ENCODE assay signal across 8 mouse cellular contexts in the genomic region with DNA sequence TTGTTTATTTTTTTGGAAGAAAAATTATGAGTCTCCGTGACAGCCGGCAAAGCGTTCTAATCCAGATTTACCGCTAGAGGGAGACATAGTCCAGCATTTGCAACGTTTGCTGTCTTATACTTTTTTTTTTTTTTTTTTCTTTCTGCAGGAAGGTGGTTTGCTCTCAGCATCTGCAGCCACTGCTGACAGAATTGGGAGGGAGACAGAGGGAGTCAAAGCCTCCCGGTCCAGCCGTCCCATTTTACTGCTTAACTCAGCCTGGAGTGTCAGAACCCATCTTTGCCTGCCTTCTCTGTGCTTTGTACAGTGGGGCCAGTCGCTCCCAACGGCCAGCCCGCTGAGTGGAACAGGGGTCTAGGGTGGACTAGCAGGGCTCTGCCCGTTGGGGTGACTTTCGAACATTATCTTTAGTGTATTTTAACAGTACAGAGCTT. TPM values are rescaled to one million over a fixed set of nuclear protein-coding genes. Genes with fewer than 3 reads are reported as not detected.
DNase-seq lines count a peak whose midpoint lies in the region; ATAC-seq and TF ChIP-seq lines count a peak whose summit lies in the region.

A gene (plus strand): TSS at position 121 of the 434 bp plus-strand sequence.

- DNase-seq in CD4-positive helper T cell, adult 2 months (ENCODE audit: low read depth, low spot score) = peak; percentile 52
- peak; percentile 60 for DNase-seq in adrenal gland, postnatal 14 days
- DNase-seq in kidney, postnatal 0 days (ENCODE audit: low spot score) = peak; percentile 87
- peak in 2 of 3 experiments; percentile 31 to 37 for DNase-seq in liver, embryonic 14.5 days (ENCODE audit: low read depth in 3 of 3, low spot score in 3 of 3)
- DNase-seq in thymus, postnatal 14 days = peak; percentile 41

- H3K4me2 ChIP-seq in embryonic facial prominence, embryonic 12.5 days (replicated peaks) = peak within 1 kb of the TSS; percentile 96
- H3K4me2 ChIP-seq in heart, embryonic 13.5 days = peak within 1 kb of the TSS; percentile 99
- peak within 1 kb of the TSS; percentile 98 for H3K4me2 ChIP-seq in kidney, postnatal 0 days (ENCODE audit: low read length)
- H3K4me2 ChIP-seq in liver, embryonic 14.5 days (ENCODE audit: low read depth) = peak within 1 kb of the TSS; percentile 52
- peak within 1 kb of the TSS; percentile 93 for H3K4me2 ChIP-seq in neural tube, embryonic 12.5 days (replicated peaks)

- H3K27ac ChIP-seq in embryonic facial prominence, embryonic 12.5 days = peak within 1 kb of the TSS; percentile 57
- H3K27ac ChIP-seq in heart, embryonic 13.5 days (replicated peaks) = no peak within 1 kb of the TSS
- H3K27ac ChIP-seq in kidney, postnatal 0 days = no peak within 1 kb of the TSS
- H3K27ac ChIP-seq in liver, embryonic 14.5 days = no peak within 1 kb of the TSS
- no peak within 1 kb of the TSS for H3K27ac ChIP-seq in neural tube, embryonic 12.5 days

- peak; percentile 82 for TF ChIP-seq CTCF in kidney, postnatal 0 days (IDR thresholded peaks at IDR 0.05; ENCODE audit: low read depth)
- TF ChIP-seq CTCF in liver, embryonic 14.5 days (IDR thresholded peaks at IDR 0.05; ENCODE audit: low read depth) = peak; percentile 59

- H3K9me3 ChIP-seq in embryonic facial prominence, embryonic 12.5 days = no peaks in the 10 kb centered on the region
- H3K9me3 ChIP-seq in heart, embryonic 13.5 days = no peaks in the 10 kb centered on the region
- no peaks in the 10 kb centered on the region for H3K9me3 ChIP-seq in kidney, postnatal 0 days (replicated peaks; ENCODE audit: low read length)
- no peaks in the 10 kb centered on the region for H3K9me3 ChIP-seq in liver, embryonic 14.5 days (ENCODE audit: control insufficient read depth, low read length)
- H3K9me3 ChIP-seq in neural tube, embryonic 12.5 days = no peaks in the 10 kb centered on the region

- peak within 1 kb of the TSS; percentile 60 for H3K4me3 ChIP-seq in embryonic facial prominence, embryonic 12.5 days
- peak within 1 kb of the TSS; percentile 64 for H3K4me3 ChIP-seq in heart, embryonic 13.5 days
- peak within 1 kb of the TSS; percentile 50 for H3K4me3 ChIP-seq in kidney, postnatal 0 days (replicated peaks; ENCODE audit: low read depth, low read length)
- peak within 1 kb of the TSS; percentile 21 to 26; a peak in 3 of 4 replicates for H3K4me3 ChIP-seq in liver, embryonic 14.5 days (ENCODE audit: insufficient read depth in 1 of 2, low read depth in 2 of 2, low read length in 2 of 2)
- peak within 1 kb of the TSS; percentile 55 for H3K4me3 ChIP-seq in neural tube, embryonic 12.5 days

- no peak for TF ChIP-seq EP300 in liver, embryonic 14.5 days (IDR thresholded peaks at IDR 0.05; ENCODE audit: low read depth)

- H3K36me3 ChIP-seq in embryonic facial prominence, embryonic 12.5 days = no peaks in the 10 kb centered on the region
- H3K36me3 ChIP-seq in heart, embryonic 13.5 days = no peaks in the 10 kb centered on the region
- H3K36me3 ChIP-seq in kidney, postnatal 0 days (ENCODE audit: insufficient read depth, low read length) = no peaks in the 10 kb centered on the region
- H3K36me3 ChIP-seq in liver, embryonic 14.5 days (replicated peaks; ENCODE audit: control insufficient read depth, insufficient read depth, low read depth) = no peaks in the 10 kb centered on the region
- H3K36me3 ChIP-seq in neural tube, embryonic 12.5 days = no peaks in the 10 kb centered on the region

- peak within 1 kb of the TSS; percentile 68 for H3K9ac ChIP-seq in embryonic facial prominence, embryonic 12.5 days
- H3K9ac ChIP-seq in heart, embryonic 13.5 days = peak within 1 kb of the TSS; percentile 72
- peak within 1 kb of the TSS; percentile 49 for H3K9ac ChIP-seq in kidney, postnatal 0 days (ENCODE audit: low read depth, low read length)
- no peak within 1 kb of the TSS for H3K9ac ChIP-seq in liver, embryonic 14.5 days (replicated peaks)
- peak within 1 kb of the TSS; percentile 70 for H3K9ac ChIP-seq in neural tube, embryonic 12.5 days

- H3K4me1 ChIP-seq in embryonic facial prominence, embryonic 12.5 days = peaks cover 5% of the 10 kb centered on the region; the same call in 1 of the 2 replicates
- peaks cover 27% of the 10 kb centered on the region for H3K4me1 ChIP-seq in heart, embryonic 13.5 days
- H3K4me1 ChIP-seq in kidney, postnatal 0 days (replicated peaks; ENCODE audit: insufficient read depth, low read length) = peaks cover 8% of the 10 kb centered on the region; the same call in 1 of the 2 replicates
- no peaks in the 10 kb centered on the region for H3K4me1 ChIP-seq in liver, embryonic 14.5 days (replicated peaks; ENCODE audit: control insufficient read depth in 2 of 2, insufficient read depth in 2 of 2, low read length in 1 of 2)
- peaks cover 14% of the 10 kb centered on the region for H3K4me1 ChIP-seq in neural tube, embryonic 12.5 days

- peaks cover 20% of the 10 kb centered on the region for H3K27me3 ChIP-seq in embryonic facial prominence, embryonic 12.5 days
- H3K27me3 ChIP-seq in heart, embryonic 13.5 days (replicated peaks) = peaks cover 48% of the 10 kb centered on the region
- peaks cover 7% of the 10 kb centered on the region; the same call in 1 of the 2 replicates for H3K27me3 ChIP-seq in kidney, postnatal 0 days (ENCODE audit: insufficient read depth, low read length)
- peaks cover 32% of the 10 kb centered on the region for H3K27me3 ChIP-seq in liver, embryonic 14.5 days (ENCODE audit: control insufficient read depth, insufficient read depth, low read length)
- peaks cover 21% of the 10 kb centered on the region for H3K27me3 ChIP-seq in neural tube, embryonic 12.5 days (replicated peaks)

- 3% methylated on average over 12 of the region's 12 CpGs for WGBS in embryonic facial prominence, embryonic 12.5 days
- WGBS in heart, embryonic 13.5 days = under 1% methylated on average over 12 of the region's 12 CpGs
- WGBS in kidney, postnatal 0 days = under 1% methylated on average over 12 of the region's 12 CpGs
- WGBS in liver, embryonic 14.5 days (ENCODE audit: insufficient replicate concordance) = 3% methylated on average over 12 of the region's 12 CpGs
- 2% methylated on average over 12 of the region's 12 CpGs for WGBS in neural tube, embryonic 12.5 days

- ATAC-seq in embryonic facial prominence, embryonic 12.5 days (ENCODE audit: insufficient number of reproducible peaks, insufficient read depth, low FRiP score, low TSS enrichment) = 0 out of 2 replicates have a peak, but pooled peaks have one; percentile 48
- ATAC-seq in heart, embryonic 13.5 days (ENCODE audit: extremely low read depth, insufficient number of reproducible peaks, low FRiP score, low TSS enrichment) = peak; percentile 39; the same call in 1 of the 2 replicates
- ATAC-seq in kidney, postnatal 0 days (replicated peaks; ENCODE audit: low FRiP score, low read depth) = 0 out of 2 replicates have a peak, but pooled peaks have one; percentile 10
- ATAC-seq in liver, embryonic 14.5 days (ENCODE audit: insufficient read depth) = no peak
- peak; percentile 53 for ATAC-seq in neural tube, embryonic 12.5 days (ENCODE audit: low FRiP score, low read depth)

RNA-seq across cellular contexts. Expression of the gene that starts here (rescaled TPM):
- total RNA-seq in adrenal gland, postnatal 14 days (2021) = 1.2 and 1.7 TPM in 2 replicates
- 11.0 and 12.7 TPM in 2 replicates for polyA plus RNA-seq in embryonic facial prominence, embryonic 12.5 days (2016; fragmentation: Nextera tagmentation; extraction: Ambion mirVana)
- polyA plus RNA-seq in heart, embryonic 13.5 days (2015; fragmentation: Nextera tagmentation; extraction: Ambion mirVana) = 0.94 and 0.96 TPM in 2 replicates
- 1.6 and 2.0 TPM in 2 replicates for polyA plus RNA-seq in kidney, postnatal 0 days (2015; fragmentation: Nextera tagmentation; extraction: Ambion mirVana)
- 0.12 and 0.14 TPM in 2 replicates for polyA plus RNA-seq in liver, embryonic 14.5 days (2012; rRNA removed)
- polyA plus RNA-seq in liver, embryonic 14.5 days (2014; fragmentation: Nextera tagmentation; extraction: Ambion mirVana) = 0.20 and 0.29 TPM in 2 replicates
- polyA plus RNA-seq in neural tube, embryonic 12.5 days (2016; fragmentation: Nextera tagmentation; extraction: Ambion mirVana) = 24.4 and 27.2 TPM in 2 replicates

Comparison
In these comparisons a context has a peak if more than half of its experiments do, and no peak if none do; other contexts are left out.
1. Peak in ATAC-seq, H3K4me3 ChIP-seq, H3K9ac ChIP-seq and H3K4me2 ChIP-seq in heart, embryonic 13.5 days; RNA of the gene not detected or under 1 TPM.
2. Peak in DNase-seq, H3K4me3 ChIP-seq and H3K4me2 ChIP-seq in liver, embryonic 14.5 days; RNA of the gene not detected or under 1 TPM.
3. DNase-seq: peak in every context shown above with its lines; median percentile 87 in kidney, postnatal 0 days; 60 in adrenal gland, postnatal 14 days; 52 in CD4-positive helper T cell, adult 2 months; 41 in thymus, postnatal 14 days; 34 in liver, embryonic 14.5 days.